Mouse (Mus musculus) ES-E14 (cell line): ENCODE data around the gene Bri3bp.

Experiments
- CHD2 ChIP-seq: IDR thresholded peaks from 2 replicates; pipeline ENCODE4 v1.6.1; 2014; ENCODE audit warnings: mild to moderate bottlenecking, low read depth, low read length, inconsistent platforms
- HCFC1 ChIP-seq: IDR thresholded peaks from 2 replicates; pipeline ENCODE4 v1.6.1; 2012; ENCODE audit warnings: low read length, inconsistent platforms, borderline replicate concordance; ENCODE audit not compliant: insufficient read depth
- ZC3H11A ChIP-seq: IDR thresholded peaks from 2 replicates; pipeline ENCODE4 v1.6.1; 2012; ENCODE audit warnings: low read depth, mild to moderate bottlenecking, inconsistent platforms, low read length, borderline replicate concordance

DNA sequence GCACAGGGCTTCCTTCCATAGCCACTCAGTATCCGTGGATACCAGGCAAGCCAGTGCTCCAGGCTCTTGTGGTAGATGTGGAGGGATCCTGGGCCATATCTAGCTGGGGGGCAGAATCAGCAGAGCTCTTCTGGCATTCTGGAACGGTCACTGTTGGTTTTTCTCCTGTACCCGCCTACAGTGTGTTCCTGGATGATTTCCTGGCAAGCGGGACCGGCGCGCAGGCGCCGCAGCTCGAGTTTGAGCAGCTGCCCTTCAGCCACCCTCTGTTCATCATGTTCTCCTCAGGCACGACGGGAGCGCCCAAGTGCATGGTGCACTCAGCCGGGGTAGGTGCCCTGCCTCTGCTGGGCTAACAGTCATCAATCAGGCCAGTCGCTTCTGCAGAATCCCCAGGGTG, 64.6 kb downstream of the Bri3bp start:
- TF ChIP-seq HCFC1 (no peak), ZC3H11A (no peak), CHD2 (no peak)
